ENCODE assay signal across 8 mouse cellular contexts in the genomic region with DNA sequence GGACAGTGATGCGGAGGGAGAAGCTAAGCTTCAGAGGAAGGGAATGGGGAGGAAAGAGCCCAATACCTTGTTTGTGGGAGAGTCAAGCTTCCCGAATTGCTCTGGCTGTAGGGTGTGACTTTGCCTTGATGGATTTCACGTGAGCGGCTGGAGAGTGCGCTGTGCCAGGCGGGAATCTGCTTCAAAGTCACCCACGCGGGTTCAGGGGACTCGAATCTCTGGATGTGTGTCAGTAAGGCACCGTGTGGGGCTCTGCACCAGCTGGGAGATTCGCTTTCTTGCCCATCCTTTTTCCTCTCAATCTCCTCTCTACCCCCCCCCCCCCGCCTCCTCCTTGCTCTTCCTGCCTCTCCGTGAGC. TPM values are rescaled to one million over a fixed set of nuclear protein-coding genes. Genes with fewer than 3 reads are reported as not detected.
DNase-seq lines count a peak whose midpoint lies in the region; ATAC-seq and TF ChIP-seq lines count a peak whose summit lies in the region.
"Had no signal": no experiment of that assay in that cellular context is flagged by ENCODE, and none has a peak within 500 bp of the region (broad histone marks: within the 10 kb centered on the region; RNA-seq: fewer than 3 reads in every experiment).

No protein-coding gene starts in this region.

- no peak for TF ChIP-seq EP300 in lung, postnatal 0 days (IDR thresholded peaks at IDR 0.05)

- H3K9ac ChIP-seq in lung, postnatal 0 days (replicated peaks; ENCODE audit: low read depth) = no peak overlapping the region
- peak overlapping the region; percentile 45 for H3K9ac ChIP-seq in forebrain, embryonic 13.5 days
- peak overlapping the region; percentile 56 for H3K9ac ChIP-seq in limb, embryonic 13.5 days
- H3K9ac ChIP-seq in stomach, embryonic 14.5 days (replicated peaks; ENCODE audit: low read depth, low read length) = 0 out of 2 replicates have a peak overlapping the region, but pooled peaks have one; percentile 18

- no peaks in the 10 kb centered on the region for H3K36me3 ChIP-seq in lung, postnatal 0 days (ENCODE audit: insufficient read depth, low read length)
- no peaks in the 10 kb centered on the region for H3K36me3 ChIP-seq in forebrain, embryonic 13.5 days (ENCODE audit: poor library complexity, severe bottlenecking)
- H3K36me3 ChIP-seq in limb, embryonic 13.5 days = no peaks in the 10 kb centered on the region
- H3K36me3 ChIP-seq in stomach, embryonic 14.5 days (ENCODE audit: control insufficient read depth, insufficient read depth, low read length) = no peaks in the 10 kb centered on the region

- H3K4me3 ChIP-seq in lung, postnatal 0 days (ENCODE audit: low read depth, low read length) = peak overlapping the region; percentile 32
- peak overlapping the region; percentile 41 for H3K4me3 ChIP-seq in forebrain, embryonic 13.5 days
- H3K4me3 ChIP-seq in limb, embryonic 13.5 days = peak overlapping the region; percentile 47
- H3K4me3 ChIP-seq in stomach, embryonic 14.5 days (ENCODE audit: low read depth, low read length) = peak overlapping the region; percentile 29

- peak overlapping the region; percentile 65 for H3K4me2 ChIP-seq in lung, postnatal 0 days (replicated peaks; ENCODE audit: low read depth, low read length)
- H3K4me2 ChIP-seq in forebrain, embryonic 13.5 days = peak overlapping the region; percentile 70
- peak overlapping the region; percentile 71 for H3K4me2 ChIP-seq in limb, embryonic 13.5 days (replicated peaks)
- peak overlapping the region; percentile 64 for H3K4me2 ChIP-seq in stomach, embryonic 14.5 days (replicated peaks; ENCODE audit: low read depth, low read length)

- no peak; the same call in 1 of the 2 replicates for ATAC-seq in lung, postnatal 0 days
- peak; percentile 39; the same call in 1 of the 2 replicates for ATAC-seq in forebrain, embryonic 13.5 days
- ATAC-seq in limb, embryonic 13.5 days (ENCODE audit: low FRiP score, low read depth) = no peak
- ATAC-seq in stomach, embryonic 14.5 days (ENCODE audit: insufficient number of reproducible peaks, insufficient read depth, low FRiP score, low read depth) = 0 out of 2 replicates have a peak, but pooled peaks have one; percentile 44

- no peaks in the 10 kb centered on the region for H3K4me1 ChIP-seq in lung, postnatal 0 days (ENCODE audit: insufficient read depth, low read depth, low read length)
- 0 out of 2 replicates have a peak, but pooled peaks cover 8% of the 10 kb centered on the region for H3K4me1 ChIP-seq in forebrain, embryonic 13.5 days
- peaks cover 10% of the 10 kb centered on the region; the same call in 1 of the 2 replicates for H3K4me1 ChIP-seq in limb, embryonic 13.5 days
- no peaks in the 10 kb centered on the region for H3K4me1 ChIP-seq in stomach, embryonic 14.5 days (ENCODE audit: control insufficient read depth, insufficient read depth, low read length)

- H3K9me3 ChIP-seq in lung, postnatal 0 days (ENCODE audit: low read length) = no peaks in the 10 kb centered on the region
- H3K9me3 ChIP-seq in forebrain, embryonic 13.5 days (replicated peaks) = no peaks in the 10 kb centered on the region
- no peaks in the 10 kb centered on the region for H3K9me3 ChIP-seq in limb, embryonic 13.5 days
- no peaks in the 10 kb centered on the region for H3K9me3 ChIP-seq in stomach, embryonic 14.5 days (ENCODE audit: control insufficient read depth, low read depth, low read length)

- TF ChIP-seq CTCF in lung, postnatal 0 days (IDR thresholded peaks at IDR 0.05) = no peak

- no peak overlapping the region for H3K27ac ChIP-seq in lung, postnatal 0 days (ENCODE audit: low read length)
- H3K27ac ChIP-seq in forebrain, embryonic 13.5 days = no peak overlapping the region
- H3K27ac ChIP-seq in limb, embryonic 13.5 days = no peak overlapping the region
- no peak overlapping the region for H3K27ac ChIP-seq in stomach, embryonic 14.5 days (ENCODE audit: low read length)

- 8% methylated on average over 12 of the region's 13 CpGs for WGBS in lung, postnatal 0 days
- 6% methylated on average over 11 of the region's 13 CpGs for WGBS in forebrain, embryonic 13.5 days
- WGBS in limb, embryonic 13.5 days = 17% methylated on average over 13 of the region's 13 CpGs
- 17% methylated on average over 12 of the region's 13 CpGs for WGBS in stomach, embryonic 14.5 days

- H3K27me3 ChIP-seq in lung, postnatal 0 days (replicated peaks; ENCODE audit: insufficient read depth, low read length) = no peaks in the 10 kb centered on the region
- no peaks in the 10 kb centered on the region for H3K27me3 ChIP-seq in forebrain, embryonic 13.5 days
- 0 out of 2 replicates have a peak, but pooled peaks cover 2% of the 10 kb centered on the region for H3K27me3 ChIP-seq in limb, embryonic 13.5 days
- no peaks in the 10 kb centered on the region for H3K27me3 ChIP-seq in stomach, embryonic 14.5 days (ENCODE audit: control insufficient read depth, insufficient read depth, low read length)

- no peak for DNase-seq in lung, postnatal 0 days (ENCODE audit: low spot score)
- DNase-seq in lung, postnatal 36 days = no peak
- no peak for DNase-seq in layer of hippocampus, postnatal 25 days (ENCODE audit: extremely low spot score in 1 of 2, low spot score in 1 of 2)
- DNase-seq in thymus, postnatal 36 days = no peak

RNA-seq across cellular contexts. Expression of gene Synm, which starts 44.3 kb away (rescaled TPM):
- polyA plus RNA-seq in lung, postnatal 0 days (2015; fragmentation: Nextera tagmentation; extraction: Ambion mirVana) = 6.5 and 8.1 TPM in 2 replicates
- polyA plus RNA-seq in forebrain, embryonic 13.5 days (2015; fragmentation: Nextera tagmentation; extraction: Ambion mirVana) = 1.8 and 1.9 TPM in 2 replicates
- polyA plus RNA-seq in limb, embryonic 13.5 days (2015; fragmentation: Nextera tagmentation; extraction: Ambion mirVana) = 0.93 and 0.98 TPM in 2 replicates
- polyA plus RNA-seq in stomach, embryonic 14.5 days (2014; fragmentation: Nextera tagmentation; extraction: Ambion mirVana) = 2.6 and 3.4 TPM in 2 replicates
- total RNA-seq in layer of hippocampus, postnatal 25 days (2021) = 10 to 100 TPM; 18.9 to 19.5 TPM
- polyA plus RNA-seq: inflammation-experienced regulatory T-cells, adult 6 months had no signal

Comparison
In these comparisons a context has a peak if more than half of its experiments do, and no peak if none do; other contexts are left out.
1. ATAC-seq: peak in forebrain, embryonic 13.5 days (single experiment) and stomach, embryonic 14.5 days (single experiment); none in lung, postnatal 0 days (single experiment) and limb, embryonic 13.5 days (single experiment).
2. Peak in every context shown above with its lines, with median percentiles within 50 percentile points of each other: H3K4me2 ChIP-seq and H3K4me3 ChIP-seq.